Mouse (Mus musculus) liver, embryonic 13.5 days (tissue): ENCODE results near the gene Rnf212b. TPM values are rescaled to one million over a fixed set of nuclear protein-coding genes. Genes with fewer than 3 reads are reported as not detected.

Source experiments
- ATAC-seq: fragments of 200-750 bp; cut with Nextera tagmentation; 2 replicates; pipeline ENCODE4 v1.8.0; 2017; ENCODE audit warnings: low read depth, mild to moderate bottlenecking, moderate number of reproducible peaks, moderate library complexity
- DNase-seq: peaks from one replicate; pipeline ENCODE4 v3.0.0; 2022
- H3K27ac ChIP-seq: fragments of 300-500 bp; sonication (generic); 2 replicates; pipeline ENCODE4 v1.5.1; 2015; ENCODE audit warnings: moderate library complexity, mild to moderate bottlenecking, inconsistent platforms
- H3K27me3 ChIP-seq: fragments of 300-500 bp; sonication (generic); 2 replicates; pipeline ENCODE4 v1.6.1; 2015; ENCODE audit warnings: mild to moderate bottlenecking, inconsistent platforms
- H3K36me3 ChIP-seq: fragments of 300-500 bp; sonication (generic); 2 replicates; pipeline ENCODE4 v1.6.1; 2015; ENCODE audit warnings: mild to moderate bottlenecking, inconsistent platforms
- H3K4me1 ChIP-seq: fragments of 300-500 bp; sonication (generic); replicated peaks from 2 replicates; pipeline ENCODE4 v1.6.1; 2015; ENCODE audit warnings: inconsistent platforms
- H3K4me2 ChIP-seq: fragments of 300-500 bp; sonication (generic); 2 replicates; pipeline ENCODE4 v1.6.1; 2015; ENCODE audit warnings: inconsistent platforms, mild to moderate bottlenecking, moderate library complexity
- H3K4me3 ChIP-seq: fragments of 300-500 bp; sonication (generic); replicated peaks from 2 replicates; pipeline ENCODE4 v1.5.1; 2015; ENCODE audit warnings: mild to moderate bottlenecking, inconsistent platforms
- H3K9ac ChIP-seq: fragments of 300-500 bp; sonication (generic); 2 replicates; pipeline ENCODE4 v1.6.1; 2015; ENCODE audit warnings: mild to moderate bottlenecking, inconsistent platforms
- H3K9me3 ChIP-seq: fragments of 300-500 bp; sonication (generic); replicated peaks from 2 replicates; pipeline ENCODE4 v1.6.1; 2016; ENCODE audit warnings: inconsistent platforms
- WGBS: fragments of 180-500 bp; shearing (Covaris S2); methylation state at CpG from one replicate; pipeline ENCODE4 v1.1.7; 2015; ENCODE audit not compliant: insufficient replicate concordance; 5-methylcytosine and 5-hydroxymethylcytosine counted together
- polyA plus RNA-seq: library from polyadenylated mRNA; unstranded; fragments of >200 nt; fragmentation: Nextera tagmentation; extraction: Ambion mirVana; gene quantifications from 2 replicates; pipeline ENCODE4 v1.2.1, GENCODE M21; 2015

The Rnf212b gene
- polyA plus RNA-seq, 1 experiment from 2014 or later: not detected

DNA sequence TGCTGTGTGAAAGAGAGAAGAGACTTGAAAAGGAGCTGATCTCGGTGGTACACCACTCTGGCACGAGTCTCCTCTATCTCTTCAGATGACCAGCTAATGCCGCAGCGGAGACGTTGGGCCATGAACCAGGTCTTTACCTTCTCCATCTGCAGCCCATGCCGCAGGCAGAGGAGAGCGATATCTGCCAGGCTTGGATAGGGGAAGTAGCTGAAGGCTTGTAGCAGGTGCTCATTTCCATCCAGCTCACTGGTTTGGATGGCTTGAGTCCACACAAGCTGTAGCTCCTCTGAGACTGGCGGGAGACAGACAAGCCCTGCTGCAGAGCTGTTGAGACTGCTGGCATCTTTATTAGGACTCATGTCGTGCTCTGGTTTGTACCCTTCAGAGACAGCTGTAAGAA lies 44.0 kb downstream of the Rnf212b start:
- no peak overlapping the region for H3K4me2 ChIP-seq
- H3K27ac ChIP-seq: no peak overlapping the region
- 83% methylated on average over 9 of the region's 9 CpGs for WGBS
- H3K27me3 ChIP-seq: no peaks in the 10 kb centered on the region
- no peaks in the 10 kb centered on the region for H3K4me1 ChIP-seq
- no peak for DNase-seq
- H3K9me3 ChIP-seq: no peaks in the 10 kb centered on the region
- no peak overlapping the region for H3K4me3 ChIP-seq
- H3K9ac ChIP-seq: no peak overlapping the region
- ATAC-seq: no peak
- 0 out of 2 replicates have a peak, but pooled peaks cover 8% of the 10 kb centered on the region for H3K36me3 ChIP-seq

DNA sequence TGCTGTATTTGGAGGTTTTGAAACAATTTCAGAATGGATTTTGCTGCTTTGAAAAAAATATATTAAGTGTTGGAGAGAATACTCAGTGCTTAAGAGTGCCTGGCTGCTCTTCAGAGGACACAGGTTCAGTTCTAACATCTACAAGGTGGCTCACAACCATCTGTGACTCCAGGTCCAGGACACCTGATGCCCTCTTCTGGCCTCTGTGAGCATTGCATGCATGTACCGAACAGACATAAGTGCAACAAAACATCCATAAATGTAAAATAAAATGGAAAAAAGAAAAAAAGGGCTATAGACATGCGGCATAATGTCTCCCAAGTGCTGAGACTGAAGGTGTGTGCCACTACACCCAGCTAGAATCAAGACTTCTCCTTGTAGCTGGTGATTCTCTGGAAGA lies 46.6 kb downstream of the Rnf212b start:
- H3K27ac ChIP-seq: no peak overlapping the region
- H3K9ac ChIP-seq: no peak overlapping the region
- peaks cover 16% of the 10 kb centered on the region for H3K4me1 ChIP-seq
- no peak overlapping the region for H3K4me3 ChIP-seq
- H3K4me2 ChIP-seq: no peak overlapping the region
- 0 out of 2 replicates have a peak, but pooled peaks cover 8% of the 10 kb centered on the region for H3K36me3 ChIP-seq
- no peak for DNase-seq
- H3K27me3 ChIP-seq: no peaks in the 10 kb centered on the region
- no peaks in the 10 kb centered on the region for H3K9me3 ChIP-seq
- WGBS: 18% methylated on average over 2 of the region's 2 CpGs
- no peak for ATAC-seq

- Histone ChIP-seq H3K4me3 (peak overlapping the region; percentile 76), H3K9me3 (no peaks in the 10 kb centered on the region), H3K4me1 (peaks cover 16% of the 10 kb centered on the region), H3K27me3 (no peaks in the 10 kb centered on the region), H3K27ac (peak overlapping the region; percentile 55), H3K36me3 (no peaks in the 10 kb centered on the region), H3K4me2 (peak overlapping the region; percentile 91), H3K9ac (peak overlapping the region; percentile 80)
- WGBS: under 1% methylated on average over 49 of the region's 56 CpGs
- peak; percentile 99 for ATAC-seq
- peak; percentile 87 for DNase-seq
Measured at GRCm38 (mm10) chr14:54863501-54864312, 49.8 kb downstream of the Rnf212b start.

DNA sequence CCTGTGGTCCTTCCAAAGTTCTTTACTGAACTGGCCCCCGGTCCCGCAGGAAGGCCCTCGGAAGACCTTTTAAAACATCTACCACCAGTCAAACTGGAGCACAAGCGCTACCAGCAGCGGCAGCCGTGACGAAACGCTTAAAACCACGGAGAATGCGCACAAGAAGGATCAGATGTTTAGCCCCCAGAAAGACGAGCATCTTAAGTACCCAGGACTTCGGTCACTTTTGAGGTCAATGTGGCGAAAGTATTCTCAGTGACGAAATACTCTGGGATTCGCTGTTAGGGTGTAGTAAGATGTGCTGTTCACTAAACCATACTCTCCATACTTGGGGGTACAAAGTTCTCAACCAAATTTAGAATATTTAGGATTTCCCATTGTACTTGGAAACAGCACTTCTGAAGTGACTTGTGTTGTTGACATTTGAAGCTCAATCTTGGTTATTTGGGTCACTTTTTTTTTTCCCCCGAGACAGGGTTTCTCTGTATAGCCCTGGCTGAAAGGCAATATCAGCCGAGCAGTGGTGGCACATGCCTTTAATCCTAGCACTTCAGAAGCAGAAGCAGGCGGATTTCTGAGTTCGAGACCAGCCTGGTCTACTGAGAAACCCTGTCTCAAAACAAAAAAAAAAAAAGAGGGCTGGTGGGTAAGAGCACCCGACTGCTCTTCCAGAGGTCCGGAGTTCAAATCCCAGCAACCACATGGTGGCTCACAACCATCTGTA lies 50.5 kb downstream of the Rnf212b start:
- H3K4me2 ChIP-seq: peak overlapping the region; percentile 91
- ATAC-seq: peak; percentile 5; the same call in 1 of the 2 replicates
- peak overlapping the region; percentile 76 for H3K4me3 ChIP-seq
- H3K4me1 ChIP-seq: peaks cover 16% of the 10 kb centered on the region
- DNase-seq: no peak
- H3K9me3 ChIP-seq: no peaks in the 10 kb centered on the region
- H3K9ac ChIP-seq: peak overlapping the region; percentile 80
- H3K27me3 ChIP-seq: no peaks in the 10 kb centered on the region
- no peaks in the 10 kb centered on the region for H3K36me3 ChIP-seq
- peak overlapping the region; percentile 55 for H3K27ac ChIP-seq
- WGBS: 9% methylated on average over 21 of the region's 21 CpGs

- Histone ChIP-seq H3K9me3 (no peaks in the 10 kb centered on the region), H3K36me3 (no peaks in the 10 kb centered on the region), H3K9ac (no peak overlapping the region), H3K27ac (no peak overlapping the region), H3K4me2 (no peak overlapping the region), H3K27me3 (no peaks in the 10 kb centered on the region), H3K4me3 (no peak overlapping the region), H3K4me1 (peaks cover 16% of the 10 kb centered on the region)
- ATAC-seq (no peak), DNase-seq (no peak)
- 61% methylated on average over 5 of the region's 5 CpGs for WGBS
Measured at GRCm38 (mm10) chr14:54865626-54866025, 51.7 kb downstream of the Rnf212b start.

- H3K27me3 ChIP-seq: no peaks in the 10 kb centered on the region
- no peaks in the 10 kb centered on the region for H3K36me3 ChIP-seq
- H3K9ac ChIP-seq: no peak overlapping the region
- no peak for ATAC-seq
- 25% methylated on average over 3 of the region's 3 CpGs for WGBS
- no peak for DNase-seq
- H3K4me2 ChIP-seq: no peak overlapping the region
- no peak overlapping the region for H3K4me3 ChIP-seq
- peaks cover 16% of the 10 kb centered on the region for H3K4me1 ChIP-seq
- H3K27ac ChIP-seq: no peak overlapping the region
- H3K9me3 ChIP-seq: no peaks in the 10 kb centered on the region
Measured at GRCm38 (mm10) chr14:54866268-54866667, 52.3 kb downstream of the Rnf212b start.

- Histone ChIP-seq H3K4me3 (no peak overlapping the region), H3K27ac (no peak overlapping the region), H3K36me3 (no peaks in the 10 kb centered on the region), H3K4me2 (no peak overlapping the region), H3K4me1 (peaks cover 16% of the 10 kb centered on the region), H3K9me3 (no peaks in the 10 kb centered on the region), H3K27me3 (no peaks in the 10 kb centered on the region), H3K9ac (no peak overlapping the region)
- DNase-seq: no peak
- no peak for ATAC-seq
- WGBS: 48% methylated on average over 5 of the region's 5 CpGs
Measured at GRCm38 (mm10) chr14:54866936-54867335, 53.0 kb downstream of the Rnf212b start.

DNA sequence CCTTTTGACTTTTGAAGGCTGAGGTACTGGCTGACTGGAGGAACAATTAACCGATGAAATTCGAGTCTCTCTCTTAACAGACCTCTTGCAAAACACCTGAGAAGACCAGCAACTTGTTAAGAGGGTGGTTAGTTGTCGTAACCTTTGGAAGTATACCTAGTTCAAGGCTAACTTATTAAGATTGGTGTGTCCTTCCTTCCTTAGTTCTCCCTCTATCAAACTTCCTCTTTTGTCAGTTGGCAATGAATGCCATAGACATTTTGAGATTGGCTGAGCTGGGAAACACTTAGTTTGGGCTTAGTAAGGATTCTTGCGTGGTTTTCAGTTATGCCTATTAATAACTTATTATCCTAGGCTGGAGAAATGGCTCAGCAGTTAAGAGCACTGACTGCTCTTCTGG lies 54.1 kb downstream of the Rnf212b start:
- Histone ChIP-seq H3K27ac (no peak overlapping the region), H3K4me2 (no peak overlapping the region), H3K4me3 (no peak overlapping the region), H3K27me3 (no peaks in the 10 kb centered on the region), H3K36me3 (no peaks in the 10 kb centered on the region), H3K4me1 (peaks cover 16% of the 10 kb centered on the region), H3K9me3 (no peaks in the 10 kb centered on the region), H3K9ac (no peak overlapping the region)
- no peak for ATAC-seq
- WGBS: 56% methylated on average over 4 of the region's 4 CpGs
- DNase-seq: no peak

DNA sequence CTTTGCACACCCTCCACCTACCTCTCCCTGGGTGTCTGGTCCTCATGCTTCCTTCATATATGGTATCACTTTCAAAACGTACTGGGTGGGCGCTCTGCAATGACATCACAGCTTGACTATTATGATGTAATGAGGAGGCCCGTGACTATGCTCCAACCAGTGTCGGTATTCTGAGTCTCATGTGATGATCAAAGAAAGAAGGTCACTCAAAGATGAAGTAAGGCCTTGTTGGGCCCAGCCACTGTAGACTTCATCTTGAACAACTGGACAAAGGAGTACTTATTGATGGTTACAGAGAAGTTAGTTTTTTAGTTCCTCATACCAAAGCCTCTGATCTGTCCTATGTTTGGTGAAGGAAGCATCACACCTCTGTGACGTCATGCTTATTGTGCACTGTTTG lies 56.9 kb downstream of the Rnf212b start, which contains the start of gene Homez:
Gene Homez, minus strand, starts transcription at position 101 of the 400 bp plus-strand sequence.
- Histone ChIP-seq H3K9ac (no peak within 1 kb of the TSS), H3K4me3 (no peak within 1 kb of the TSS), H3K4me2 (no peak within 1 kb of the TSS), H3K9me3 (no peaks in the 10 kb centered on the region), H3K27ac (no peak within 1 kb of the TSS), H3K36me3 (no peaks in the 10 kb centered on the region), H3K4me1 (peaks cover 7% of the 10 kb centered on the region), H3K27me3 (no peaks in the 10 kb centered on the region)
- 72% methylated on average over 5 of the region's 5 CpGs for WGBS
- ATAC-seq (no peak), DNase-seq (no peak)

DNA sequence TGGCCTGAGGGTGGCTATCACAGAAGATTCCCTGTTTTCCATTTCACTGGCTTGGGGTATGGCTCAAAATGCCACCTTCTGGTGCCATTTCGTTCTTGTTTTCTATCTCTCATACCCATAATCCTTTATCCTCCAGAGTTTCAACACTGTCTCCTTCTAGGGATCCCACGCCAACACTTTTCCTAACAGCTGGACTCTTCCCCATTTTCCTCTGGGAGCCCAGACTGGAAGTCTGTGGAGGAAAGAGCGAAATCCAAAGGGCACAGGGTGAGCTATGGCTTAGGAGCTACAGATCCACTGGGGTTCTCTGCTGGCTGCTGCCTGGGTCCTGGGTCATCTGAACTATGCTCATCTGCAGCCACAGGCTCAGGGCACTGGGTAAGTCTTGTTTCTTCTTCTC lies 60.2 kb downstream of the Rnf212b start:
- 75% methylated on average over 3 of the region's 3 CpGs for WGBS
- no peak for ATAC-seq
- Histone ChIP-seq H3K9ac (no peak overlapping the region), H3K4me3 (no peak overlapping the region), H3K27me3 (no peaks in the 10 kb centered on the region), H3K36me3 (no peaks in the 10 kb centered on the region), H3K4me1 (peaks cover 29% of the 10 kb centered on the region), H3K27ac (no peak overlapping the region; the same call in 1 of the 2 replicates), H3K4me2 (no peak overlapping the region), H3K9me3 (no peaks in the 10 kb centered on the region)
- DNase-seq: no peak

DNA sequence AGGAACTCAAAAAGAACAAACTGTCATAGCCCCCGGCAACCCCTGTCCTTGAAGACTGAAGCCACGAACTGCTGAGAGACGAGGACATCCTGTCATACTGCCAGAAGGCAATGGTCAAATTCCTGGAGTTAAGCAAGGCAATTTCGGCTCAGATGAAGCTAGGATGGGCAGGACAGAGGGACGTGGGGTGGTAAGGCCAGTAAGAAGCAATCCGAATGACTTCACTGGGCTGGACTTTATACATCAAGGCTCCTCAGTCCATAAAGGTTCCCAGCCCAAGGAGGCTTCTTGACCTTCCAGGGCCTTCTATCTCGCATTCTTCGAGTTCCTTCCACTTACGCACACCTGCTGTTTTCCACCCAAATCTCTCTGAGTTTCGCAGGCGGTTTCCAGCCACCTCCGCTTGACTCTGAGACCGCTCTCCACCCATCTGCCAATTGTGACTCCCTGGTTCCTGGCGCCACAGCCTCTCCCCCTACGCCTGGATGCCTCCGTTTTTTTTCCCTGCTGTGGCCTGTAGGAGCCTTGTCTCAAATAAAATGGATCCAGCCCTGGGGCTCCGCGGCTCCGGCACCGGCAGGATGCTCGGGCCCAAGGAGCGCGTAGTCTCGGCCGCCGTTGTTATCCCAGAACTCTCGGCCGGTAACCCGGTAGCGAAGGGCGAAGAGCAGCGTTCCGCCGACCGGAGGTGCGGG lies 62.0 kb downstream of the Rnf212b start:
- Histone ChIP-seq H3K27me3 (no peaks in the 10 kb centered on the region), H3K36me3 (no peaks in the 10 kb centered on the region), H3K4me1 (peaks cover 29% of the 10 kb centered on the region), H3K4me2 (peak overlapping the region; percentile 99), H3K9ac (peak overlapping the region; percentile 79), H3K4me3 (peak overlapping the region; percentile 75), H3K27ac (peak overlapping the region; percentile 79; the same call in 1 of the 2 replicates), H3K9me3 (no peaks in the 10 kb centered on the region)
- peak; percentile 8 for ATAC-seq
- no peak for DNase-seq
- 2% methylated on average over 36 of the region's 36 CpGs for WGBS
